Mouse (Mus musculus) myocyte (in vitro differentiated cells): Measurements from ENCODE around the gene Aplnr. TPM values are rescaled to one million over a fixed set of nuclear protein-coding genes. Genes with fewer than 3 reads are reported as not detected.

Experiments used
- H3K27me3 ChIP-seq: one replicate; pipeline ENCODE4 v1.6.1; 2011; ENCODE audit not compliant: control insufficient read depth, insufficient read depth, insufficient read length
- H3K36me3 ChIP-seq: one replicate; pipeline ENCODE4 v1.6.1; 2011; ENCODE audit not compliant: control insufficient read depth, insufficient read depth
- H3K4me2 ChIP-seq: one replicate; pipeline ENCODE4 v1.6.1; 2011; ENCODE audit warnings: low read depth, control low read depth
- H3K4me3 ChIP-seq: one replicate; pipeline ENCODE4 v1.5.1; 2011; ENCODE audit warnings: mild to moderate bottlenecking, control low read depth, moderate library complexity
- H3K79me2 ChIP-seq: one replicate; pipeline ENCODE4 v1.6.1; 2011; ENCODE audit not compliant: control insufficient read depth, insufficient read depth
- H3ac ChIP-seq: one replicate; pipeline ENCODE4 v1.6.1; 2011; ENCODE audit not compliant: control insufficient read depth, insufficient read length
- CEBPB ChIP-seq: IDR thresholded peaks from 2 replicates; pipeline ENCODE4 v1.6.1; 2011; ENCODE audit warnings: mild to moderate bottlenecking, moderate library complexity; ENCODE audit not compliant: poor library complexity, insufficient read depth, severe bottlenecking
- E2F4 ChIP-seq: IDR thresholded peaks from one replicate; pipeline ENCODE4 v1.6.1; 2011; ENCODE audit warnings: mild to moderate bottlenecking, control low read depth, moderate library complexity; ENCODE audit not compliant: insufficient read depth
- MAX ChIP-seq: IDR thresholded peaks from one replicate; pipeline ENCODE4 v1.6.1; 2011; ENCODE audit warnings: low read depth, mild to moderate bottlenecking, control low read depth
- MYOD1 ChIP-seq, 3 experiments: IDR thresholded peaks; one replicate each; pipeline ENCODE4 v1.6.1; 2011; ENCODE audit warnings: control low read depth in 2 of 3, low read depth in 2 of 3, mild to moderate bottlenecking in 2 of 3, moderate library complexity in 1 of 3; ENCODE audit not compliant: insufficient read length in 2 of 3, control insufficient read depth in 1 of 3
- MYOG ChIP-seq, 3 experiments: IDR thresholded peaks; one replicate each; pipeline ENCODE4 v1.6.1; 2011; ENCODE audit warnings: control low read depth in 2 of 3, low read depth in 2 of 3, mild to moderate bottlenecking in 2 of 3; ENCODE audit not compliant: insufficient read length in 2 of 3, control insufficient read depth in 1 of 3, insufficient read depth in 1 of 3
- POLR2A ChIP-seq: IDR thresholded peaks from one replicate; pipeline ENCODE4 v1.6.1; 2011; ENCODE audit warnings: low read depth, mild to moderate bottlenecking, control low read depth, moderate library complexity; ENCODE audit not compliant: insufficient read length
- POLR2AphosphoS2 ChIP-seq: IDR thresholded peaks from one replicate; pipeline ENCODE4 v1.6.1; 2011; ENCODE audit warnings: low read depth, control low read depth; ENCODE audit not compliant: insufficient read length
- REST ChIP-seq: IDR thresholded peaks from one replicate; pipeline ENCODE4 v1.6.1; 2011; ENCODE audit warnings: mild to moderate bottlenecking, control low read depth, moderate library complexity; ENCODE audit not compliant: insufficient read depth, insufficient read length
- SRF ChIP-seq: IDR thresholded peaks from one replicate; pipeline ENCODE4 v1.6.1; 2011; ENCODE audit warnings: low read depth; ENCODE audit not compliant: control insufficient read depth, insufficient read length
- TCF12 ChIP-seq: IDR thresholded peaks from one replicate; pipeline ENCODE4 v1.6.1; 2011; ENCODE audit warnings: mild to moderate bottlenecking, control low read depth; ENCODE audit not compliant: poor library complexity, insufficient read depth, severe bottlenecking
- TCF3 ChIP-seq: IDR thresholded peaks from one replicate; pipeline ENCODE4 v1.6.1; 2011; ENCODE audit warnings: low read depth, control low read depth; ENCODE audit not compliant: insufficient read length
- USF1 ChIP-seq: IDR thresholded peaks from one replicate; pipeline ENCODE4 v1.6.1; 2011; ENCODE audit warnings: low read depth, mild to moderate bottlenecking, control low read depth, moderate library complexity
- polyA plus RNA-seq: library from polyadenylated mRNA; unstranded; fragments of >200 nt; fragmentation: generic; extraction: Trizol; gene quantifications from one replicate; pipeline ENCODE4 v1.2.1, GENCODE M21; 2012; ENCODE audit warnings: missing spikeins

Gene Aplnr
- polyA plus RNA-seq, 1 experiment: 0.06 TPM

- no peaks in the 10 kb centered on the region for H3K27me3 ChIP-seq
- no peak overlapping the region for H3ac ChIP-seq
- no peak overlapping the region for H3K4me3 ChIP-seq
- H3K79me2 ChIP-seq: no peaks in the 10 kb centered on the region
- TF ChIP-seq POLR2AphosphoS2 (no peak), MAX (no peak), USF1 (no peak), SRF (no peak), POLR2A (no peak), REST (no peak), TCF12 (no peak), TCF3 (no peak), MYOD1 (IDR thresholded peaks at IDR 0.05; ENCODE audit: control insufficient read depth in 1 of 3, insufficient read length in 2 of 3, low read depth in 2 of 3) (no peak), E2F4 (no peak), CEBPB (no peak), MYOG (IDR thresholded peaks at IDR 0.05; ENCODE audit: control insufficient read depth in 1 of 3, insufficient read depth in 1 of 3, insufficient read length in 2 of 3, low read depth in 2 of 3) (no peak)
- H3K36me3 ChIP-seq: no peaks in the 10 kb centered on the region
- no peak overlapping the region for H3K4me2 ChIP-seq
These were observed 25.0 kb downstream of the Aplnr start for GRCm38 (mm10) chr2:85160901-85161637.

- H3K27me3 ChIP-seq: no peaks in the 10 kb centered on the region
- no peaks in the 10 kb centered on the region for H3K36me3 ChIP-seq
- H3K79me2 ChIP-seq: no peaks in the 10 kb centered on the region
- no peak overlapping the region for H3K4me3 ChIP-seq
- H3K4me2 ChIP-seq: no peak overlapping the region
- no peak overlapping the region for H3ac ChIP-seq
- TF ChIP-seq REST (no peak), SRF (no peak), MYOD1 (IDR thresholded peaks at IDR 0.05; ENCODE audit: control insufficient read depth in 1 of 3, insufficient read length in 2 of 3, low read depth in 2 of 3) (no peak), TCF3 (no peak), POLR2A (no peak), MYOG (IDR thresholded peaks at IDR 0.05; ENCODE audit: control insufficient read depth in 1 of 3, insufficient read depth in 1 of 3, insufficient read length in 2 of 3, low read depth in 2 of 3) (no peak), CEBPB (no peak), USF1 (no peak), POLR2AphosphoS2 (no peak)
These were observed 25.6 kb downstream of the Aplnr start for GRCm38 (mm10) chr2:85161638-85162093.

GRCm38 (mm10) chr2:85163311-85164047 is 27.5 kb downstream of the Aplnr start:
- H3K36me3 ChIP-seq: no peaks in the 10 kb centered on the region
- H3K4me3 ChIP-seq: no peak overlapping the region
- H3K4me2 ChIP-seq: no peak overlapping the region
- H3K79me2 ChIP-seq: no peaks in the 10 kb centered on the region
- no peak overlapping the region for H3ac ChIP-seq
- TF ChIP-seq MYOG (IDR thresholded peaks at IDR 0.05; ENCODE audit: control insufficient read depth in 1 of 3, insufficient read depth in 1 of 3, insufficient read length in 2 of 3, low read depth in 2 of 3): no peak
- no peak for TF ChIP-seq TCF12
- no peak for TF ChIP-seq USF1
- no peak for TF ChIP-seq POLR2A
- no peak for TF ChIP-seq CEBPB
- no peak for TF ChIP-seq SRF
- TF ChIP-seq MYOD1 (IDR thresholded peaks at IDR 0.05; ENCODE audit: control insufficient read depth in 1 of 3, insufficient read length in 2 of 3, low read depth in 2 of 3): no peak
- no peak for TF ChIP-seq POLR2AphosphoS2
- TF ChIP-seq REST: no peak
- TF ChIP-seq TCF3: no peak
- no peak for TF ChIP-seq E2F4
- no peak for TF ChIP-seq MAX
- H3K27me3 ChIP-seq: no peaks in the 10 kb centered on the region

- Histone ChIP-seq H3K27me3 (no peaks in the 10 kb centered on the region), H3K4me2 (no peak overlapping the region), H3K4me3 (no peak overlapping the region), H3K36me3 (no peaks in the 10 kb centered on the region), H3ac (no peak overlapping the region), H3K79me2 (no peaks in the 10 kb centered on the region)
- TF ChIP-seq TCF12 (no peak), MYOG (IDR thresholded peaks at IDR 0.05; ENCODE audit: control insufficient read depth in 1 of 3, insufficient read depth in 1 of 3, insufficient read length in 2 of 3, low read depth in 2 of 3) (no peak), TCF3 (no peak), MYOD1 (IDR thresholded peaks at IDR 0.05; ENCODE audit: control insufficient read depth in 1 of 3, insufficient read length in 2 of 3, low read depth in 2 of 3) (no peak), REST (no peak), MAX (no peak), POLR2A (no peak), SRF (no peak), USF1 (no peak), E2F4 (no peak), CEBPB (no peak), POLR2AphosphoS2 (no peak)
These were observed 31.6 kb downstream of the Aplnr start for GRCm38 (mm10) chr2:85167624-85168023.
